Mouse (Mus musculus): ENCODE measurements around the gene Lrfn5.

DNA sequence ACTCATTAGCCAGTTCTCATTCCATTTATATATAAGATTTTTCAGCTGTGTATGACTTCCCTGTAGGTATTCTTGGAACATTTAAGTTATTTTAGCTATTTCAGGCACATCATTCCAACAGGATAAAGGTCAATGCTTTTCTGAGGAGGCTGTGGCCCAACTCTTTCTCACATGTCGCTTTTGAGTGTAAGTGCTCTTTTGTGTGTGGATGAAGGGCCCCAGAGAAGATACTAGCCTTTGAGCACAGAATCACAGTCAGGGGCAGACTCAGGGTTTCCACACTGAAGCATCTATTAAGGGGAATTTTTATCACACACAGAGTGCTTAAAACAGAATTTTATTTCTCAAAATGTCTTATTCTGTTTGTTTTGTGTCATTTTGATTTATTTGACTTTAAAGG is 331.2 kb downstream of the Lrfn5 start:
- TF ChIP-seq MAX (IDR thresholded peaks at IDR 0.05) = no peak
- no peak for TF ChIP-seq CTCF (IDR thresholded peaks at IDR 0.05; ENCODE audit: control insufficient read depth, insufficient read depth, insufficient read length)
- TF ChIP-seq USF1 (IDR thresholded peaks at IDR 0.05; ENCODE audit: low read depth) = no peak
- TF ChIP-seq MYOD1 (IDR thresholded peaks at IDR 0.05; ENCODE audit: control insufficient read depth, insufficient read length, low read depth) = no peak
- no peak for TF ChIP-seq MYOG (IDR thresholded peaks at IDR 0.05; ENCODE audit: control insufficient read depth, extremely low read depth, insufficient read length)
- no peak for TF ChIP-seq CEBPB (IDR thresholded peaks at IDR 0.05; ENCODE audit: low read depth)

Data from C2C12 (cell line).